Mouse (Mus musculus) layer of hippocampus, postnatal 10 days (tissue): ENCODE measurements around the gene Vmn1r135. TPM values are rescaled to one million over a fixed set of nuclear protein-coding genes. Genes with fewer than 3 reads are reported as not detected.
"Not testable (repeated sequence)": the region's sequence is repeated elsewhere in the genome, so short reads cannot be mapped to it uniquely, and the experiment has no call there.

Experiments
- DNase-seq, 2 experiments: peaks; one replicate each; pipeline ENCODE4 v3.0.0; 2021; ENCODE audit warnings: low spot score in 2 of 2
- long read RNA-seq: library from polyadenylated mRNA; stranded (forward); transcript quantifications from one replicate; pipeline ENCODE4 v2.0.0, GENCODE M21; 2023
- total RNA-seq, 2 experiments: library from RNA; stranded (reverse); gene quantifications; 2 replicates each; pipeline ENCODE4 v1.2.3; 2021

Vmn1r135 gene
- not detected for total RNA-seq
- long read RNA-seq, result 0 reads

- not testable (repeated sequence) for DNase-seq
These were observed at the start of gene Vmn1r135 for GRCm38 (mm10) chr7:21832051-21832450. TSS of gene Vmn1r135 (plus strand) at chr7:21832351.

GRCm38 (mm10) chr7:21796628-21797027 lies 35.5 kb upstream of the Vmn1r135 start, which contains the start of gene Gm4177:
TSS of gene Gm4177 (minus strand) at chr7:21796728.
- not testable (repeated sequence) for DNase-seq

- DNase-seq, result not testable (repeated sequence)
These were observed 12.0 kb downstream of the Vmn1r135 start, which contains the start of gene Gm5725 for GRCm38 (mm10) chr7:21844167-21844566. TSS of gene Gm5725 (minus strand) at chr7:21844267.

Other genes starting within 250 kb of the Vmn1r135 start
- not detected for gene Vmn1r132, start 218.3 kb upstream of the Vmn1r135 start, total RNA-seq
- not detected for gene Gm4175, start 70.9 kb upstream of the Vmn1r135 start, total RNA-seq
- gene Gm4177, start 35.6 kb upstream of the Vmn1r135 start, total RNA-seq, result not detected
- not detected for gene Gm5725, start 11.9 kb downstream of the Vmn1r135 start, total RNA-seq
- gene Gm5891, start 88.9 kb downstream of the Vmn1r135 start, total RNA-seq, result not detected
- gene Vmn1r137, start 162.2 kb downstream of the Vmn1r135 start, total RNA-seq, result not detected
- not detected for gene Vmn1r138, start 196.5 kb downstream of the Vmn1r135 start, total RNA-seq
- gene Gm6176, start 224.0 kb downstream of the Vmn1r135 start, total RNA-seq, result not detected
- gene Vmn1r139, start 236.7 kb downstream of the Vmn1r135 start, total RNA-seq, result not detected